Mouse (Mus musculus): ENCODE data around the gene Slc22a29. TPM values are rescaled to one million over a fixed set of nuclear protein-coding genes. Genes with fewer than 3 reads are reported as not detected.
"Not testable (repeated sequence)": the region's sequence is repeated elsewhere in the genome, so short reads cannot be mapped to it uniquely, and the experiment has no call there.

Gene Slc22a29
- polyA plus RNA-seq, 1 experiment from 2014 or later: not detected

- not testable (repeated sequence) for H3K4me2 ChIP-seq (ENCODE audit: low read depth, low read length); H3K9ac ChIP-seq (ENCODE audit: low read depth, low read length); H3K9me3 ChIP-seq (ENCODE audit: control insufficient read depth, low read length); H3K4me3 ChIP-seq (ENCODE audit: low read depth, low read length); H3K4me1 ChIP-seq (ENCODE audit: control insufficient read depth, insufficient read depth, low read length); ATAC-seq (ENCODE audit: low read depth); H3K36me3 ChIP-seq (ENCODE audit: control insufficient read depth, insufficient read depth, low read length); H3K27ac ChIP-seq (replicated peaks; ENCODE audit: low read depth, low read length); H3K27me3 ChIP-seq (replicated peaks; ENCODE audit: control insufficient read depth, insufficient read depth, low read length); DNase-seq (ENCODE audit: low spot score)
- 90% methylated on average over 2 of the region's 3 CpGs for WGBS
Measured at GRCm38 (mm10) chr19:8131881-8132280, 86.8 kb downstream of the Slc22a29 start, which contains the start of gene Slc22a28. Gene Slc22a28 (minus strand): TSS chr19:8131982.

Other genes with a start within 250 kb of the Slc22a29 start
- not detected in 2 replicates for gene Slc22a28, start 86.9 kb downstream of the Slc22a29 start, polyA plus RNA-seq (2014; fragmentation: Nextera tagmentation; extraction: Ambion mirVana)
- gene Slc22a30, start 186.2 kb upstream of the Slc22a29 start, polyA plus RNA-seq (2014; fragmentation: Nextera tagmentation; extraction: Ambion mirVana): not detected in 2 replicates